Mouse (Mus musculus): ENCODE data around the gene Acbd4.

- TF ChIP-seq CTCF (IDR thresholded peaks at IDR 0.05; ENCODE audit: borderline replicate concordance, extremely low read depth, insufficient read depth, insufficient read length) (no peak), POLR2A (IDR thresholded peaks at IDR 0.05; ENCODE audit: borderline replicate concordance, extremely low read depth, insufficient read depth, insufficient read length, poor library complexity, severe bottlenecking) (no peak)
These were observed 44.8 kb upstream of the Acbd4 start for GRCm38 (mm10) chr11:103056636-103057035.
